Mouse (Mus musculus) layer of hippocampus, postnatal 36 days (tissue): ENCODE results near the gene Cacna2d2. TPM values are rescaled to one million over a fixed set of nuclear protein-coding genes. Genes with fewer than 3 reads are reported as not detected.

Experiments used
- DNase-seq, 2 experiments: peaks; one replicate each; pipeline ENCODE4 v3.0.0; 2022
- total RNA-seq, 2 experiments: library from RNA; stranded (reverse); gene quantifications; 2 replicates each; pipeline ENCODE4 v1.2.3; 2021

Cacna2d2 gene
- total RNA-seq, 2 experiments from 2014 or later: 17.5 to 23.3 TPM

DNA sequence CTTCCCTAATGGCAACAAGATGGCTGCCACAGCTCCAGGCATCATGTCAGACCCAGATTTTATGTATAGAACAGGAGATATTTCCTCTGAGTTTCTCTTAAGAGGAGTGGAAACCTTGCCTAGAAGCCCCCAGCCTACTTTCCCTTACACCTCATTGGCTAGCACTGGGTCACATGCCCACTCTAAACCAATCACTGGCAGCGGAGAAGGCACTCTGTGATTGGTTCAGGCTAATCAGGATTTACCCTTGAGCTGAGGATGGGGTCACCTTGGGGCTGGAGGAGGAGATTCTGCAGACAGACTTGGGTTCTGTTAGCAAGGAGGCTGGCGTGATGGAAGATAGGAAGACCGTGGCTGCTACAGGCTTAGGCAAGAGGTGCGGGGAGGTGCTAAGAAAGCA lies 10.0 kb downstream of the Cacna2d2 start:
- no peak for DNase-seq

DNA sequence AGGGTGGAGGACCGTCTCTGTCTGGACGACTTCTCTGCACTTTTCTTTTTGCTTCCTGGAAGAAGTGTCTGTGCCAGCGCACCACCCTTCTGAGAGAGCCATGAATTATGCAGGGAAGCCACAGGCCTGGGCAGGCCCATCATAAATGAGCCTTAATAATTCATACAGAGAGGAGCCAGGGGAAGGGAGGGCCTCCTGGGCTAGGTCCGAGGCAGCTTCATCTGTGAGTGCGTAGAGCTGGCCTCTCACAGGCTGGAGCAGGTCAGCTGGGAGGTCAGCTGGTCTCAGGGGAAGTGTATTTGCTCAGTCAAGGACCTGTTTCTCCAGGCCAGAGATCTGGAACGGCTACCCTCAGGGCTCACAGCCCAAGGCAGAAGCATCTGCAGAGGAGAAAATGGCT lies 17.7 kb downstream of the Cacna2d2 start:
- DNase-seq: no peak

DNA sequence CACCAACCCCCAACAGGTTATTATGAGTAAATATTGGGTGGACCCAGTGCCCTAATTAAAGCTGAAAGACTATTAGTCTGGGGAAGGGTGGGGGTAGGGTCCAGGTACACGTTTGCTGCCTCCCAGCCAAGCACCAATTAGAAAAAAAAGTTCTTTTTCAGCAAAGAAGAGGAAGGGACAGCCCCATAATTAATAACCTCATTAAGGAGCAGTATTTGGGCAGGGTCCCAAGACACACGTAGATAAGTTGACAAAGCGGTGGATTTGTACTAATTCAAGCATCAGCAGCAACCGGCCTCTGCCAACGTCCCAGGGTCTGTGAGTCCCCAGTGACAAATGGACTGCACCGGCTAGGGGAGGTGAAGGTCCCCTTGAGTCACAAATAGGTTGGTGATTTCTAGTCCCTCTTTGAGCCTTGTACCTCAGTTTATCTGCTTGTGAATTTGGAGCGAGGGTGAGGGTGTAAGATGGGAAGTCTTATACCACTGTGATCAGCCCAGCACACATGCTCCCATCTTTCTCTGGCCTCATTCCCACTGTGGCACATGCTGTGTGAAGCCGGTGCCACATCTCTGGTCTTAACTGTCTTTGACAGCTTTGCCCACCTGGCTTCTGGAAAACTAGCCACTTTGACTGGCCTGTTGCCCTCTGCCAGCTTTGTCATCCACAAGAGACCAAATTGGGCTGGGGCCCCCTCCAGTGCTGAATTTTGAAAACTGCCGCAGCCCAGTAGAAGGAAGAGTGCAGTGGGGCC lies 20.3 kb downstream of the Cacna2d2 start:
- no peak for DNase-seq

DNA sequence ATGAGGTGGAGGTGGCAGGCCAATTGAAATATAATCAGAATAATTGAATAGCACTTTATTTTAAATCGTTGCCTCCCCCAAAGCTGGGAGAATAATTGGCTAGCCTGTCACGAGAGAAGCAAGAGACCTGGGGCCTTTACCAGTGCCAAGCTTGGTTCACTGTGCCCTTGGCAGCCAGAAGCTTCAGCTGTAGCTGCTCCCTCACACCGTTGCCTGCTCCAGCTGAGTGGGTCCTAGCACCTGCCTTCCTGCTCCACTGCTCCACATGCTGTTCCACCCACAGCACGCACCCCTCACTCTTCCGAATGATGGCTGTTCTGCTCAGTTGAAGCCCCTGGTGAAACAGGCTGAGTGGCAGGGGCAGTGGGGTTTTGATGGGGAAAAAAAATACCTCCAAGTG lies 21.5 kb downstream of the Cacna2d2 start:
- DNase-seq: no peak

DNA sequence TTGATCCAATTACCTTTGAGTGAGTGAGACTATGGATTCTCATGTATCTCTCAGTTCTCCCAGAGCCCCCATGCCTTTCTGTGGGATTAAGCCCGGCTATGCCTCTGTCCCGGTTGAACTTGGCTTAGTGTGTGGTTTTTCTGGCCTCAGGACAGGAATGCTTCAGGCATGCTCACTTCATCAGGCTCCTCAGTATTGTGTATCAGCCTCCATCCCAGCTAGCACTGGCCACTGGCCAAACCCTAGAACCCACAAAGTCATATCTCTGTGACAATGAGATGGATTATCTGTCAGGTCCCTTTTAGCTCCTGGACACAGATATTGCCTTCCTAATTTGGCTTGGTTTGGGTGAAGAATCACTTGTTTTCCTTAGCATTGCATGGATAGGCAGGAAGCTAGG lies 23.5 kb downstream of the Cacna2d2 start:
- no peak for DNase-seq

DNA sequence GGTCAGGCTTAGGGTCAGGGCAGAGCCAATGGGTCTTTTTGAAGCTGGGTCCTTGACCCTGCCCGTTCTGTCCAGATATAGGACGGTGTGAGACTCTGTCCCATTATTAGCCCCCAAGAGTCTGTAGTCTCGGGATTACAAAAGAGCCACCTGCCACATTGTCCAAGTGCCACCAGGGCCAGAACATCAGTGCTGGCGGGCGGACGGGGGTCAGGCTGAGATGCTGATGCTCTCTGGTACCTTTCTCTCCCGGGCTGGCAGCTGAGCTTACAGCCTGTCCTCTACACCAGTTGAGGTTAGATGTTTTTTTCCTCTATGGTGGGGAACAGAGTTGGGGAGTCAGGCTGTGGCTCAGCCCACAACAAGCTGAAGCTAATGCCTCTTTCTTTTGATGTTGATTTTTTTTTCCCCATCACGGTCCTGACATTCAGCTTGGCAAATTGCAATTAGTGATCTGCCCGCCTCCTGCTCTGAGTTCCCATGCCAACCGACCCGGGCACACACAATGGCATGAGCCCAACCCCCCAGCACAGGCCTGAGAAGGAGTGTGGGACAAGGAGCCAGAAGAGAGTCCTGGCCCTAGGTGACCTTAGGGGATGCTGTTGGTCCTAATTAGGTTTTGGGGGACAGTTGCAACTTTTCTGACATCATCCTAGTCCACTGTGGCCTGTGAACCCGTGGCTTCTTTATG lies 25.2 kb downstream of the Cacna2d2 start:
- no peak for DNase-seq

DNA sequence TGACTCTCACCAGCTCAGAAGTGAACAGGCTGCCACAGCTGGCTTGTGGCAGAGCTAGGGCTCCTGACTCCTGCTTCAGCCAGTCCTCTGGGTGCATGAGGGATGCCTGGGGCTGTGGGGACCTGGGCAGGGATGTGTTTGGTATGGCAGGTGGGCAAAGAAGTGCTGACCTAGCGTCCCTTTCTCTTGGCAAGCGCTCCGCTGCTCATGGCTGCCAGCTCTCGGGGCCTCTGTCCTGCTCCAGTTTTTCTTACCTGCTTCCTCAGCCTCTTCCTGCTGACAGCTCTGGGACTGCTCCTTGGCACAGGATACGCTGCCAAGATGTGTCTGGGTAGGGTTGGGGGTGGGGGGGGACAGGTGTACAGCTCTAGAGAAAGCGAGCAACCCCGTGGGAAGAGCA lies 28.5 kb downstream of the Cacna2d2 start:
- DNase-seq: no peak

DNA sequence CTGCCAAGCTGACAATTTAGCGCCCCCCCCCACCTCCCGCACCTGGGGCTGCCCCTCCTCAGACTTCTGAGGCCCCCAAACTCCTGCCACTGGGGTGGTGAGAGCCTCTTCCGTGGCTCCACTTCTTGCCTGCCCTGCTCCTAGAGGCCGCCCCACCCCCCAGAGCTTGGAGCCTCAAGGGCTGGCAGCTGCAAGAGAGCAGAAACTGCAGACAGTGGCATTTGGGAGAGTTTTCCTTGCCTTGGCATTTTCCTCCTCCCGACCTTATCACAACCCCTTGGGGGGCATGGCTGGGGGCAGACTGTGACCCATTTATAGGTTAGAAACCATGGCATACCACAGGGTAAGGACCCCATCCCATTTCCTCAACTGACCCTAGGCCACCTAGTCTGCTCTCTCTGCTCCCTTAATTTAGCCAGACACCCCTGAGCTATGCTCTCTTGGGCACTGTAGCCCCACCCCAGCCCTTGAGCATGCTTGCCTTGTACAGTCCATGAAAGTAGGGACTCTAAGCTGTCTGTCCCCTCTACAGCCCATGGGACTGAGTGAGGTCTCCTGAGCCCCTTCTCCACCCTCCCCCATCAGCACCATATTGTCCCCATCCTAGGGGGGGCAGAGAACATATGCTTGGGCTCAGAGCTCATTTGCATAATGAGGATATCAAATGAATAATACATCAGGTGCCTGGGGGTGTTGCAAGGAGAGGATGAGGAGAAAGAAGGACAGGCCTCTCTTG lies 29.2 kb downstream of the Cacna2d2 start:
- no peak for DNase-seq

DNA sequence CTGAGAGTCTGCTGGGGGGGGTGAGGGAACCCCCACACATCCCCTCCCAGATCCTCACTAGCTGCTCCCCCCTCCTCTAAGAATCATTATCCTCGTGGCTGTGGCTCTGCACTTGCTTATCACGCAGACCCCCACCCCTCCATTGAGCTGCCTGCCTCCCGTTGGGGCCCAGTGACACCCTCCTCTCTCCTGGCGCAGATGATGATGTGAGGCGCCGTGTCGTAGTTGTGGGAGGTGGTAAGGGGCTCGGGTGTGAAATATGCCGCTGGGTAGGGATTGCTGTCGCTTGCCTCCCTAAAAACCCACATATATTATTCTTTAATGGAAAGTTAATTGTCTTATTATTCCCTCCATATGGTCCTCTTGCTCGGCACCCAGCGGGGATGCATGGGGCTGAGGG lies 31.0 kb downstream of the Cacna2d2 start:
- DNase-seq: no peak

DNA sequence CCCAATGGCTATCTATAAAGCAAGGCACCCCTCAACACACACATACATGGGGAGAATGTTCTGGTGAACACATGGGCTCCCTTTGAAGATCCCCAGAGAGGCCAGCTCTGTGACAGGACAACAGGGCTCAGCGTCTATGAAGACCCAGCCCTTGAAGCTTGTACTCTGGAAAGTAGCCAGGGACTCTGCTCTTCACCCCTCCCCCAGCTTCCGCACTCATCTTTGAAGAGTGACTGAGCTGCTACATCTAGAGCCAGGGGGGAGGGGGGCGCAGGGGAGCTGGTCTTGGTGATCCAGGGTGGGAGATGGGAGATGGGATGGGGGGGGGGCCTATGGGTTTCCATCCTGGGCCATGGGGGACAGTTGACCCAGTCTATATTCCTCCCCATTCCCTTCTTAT lies 33.1 kb downstream of the Cacna2d2 start:
- DNase-seq: no peak

DNA sequence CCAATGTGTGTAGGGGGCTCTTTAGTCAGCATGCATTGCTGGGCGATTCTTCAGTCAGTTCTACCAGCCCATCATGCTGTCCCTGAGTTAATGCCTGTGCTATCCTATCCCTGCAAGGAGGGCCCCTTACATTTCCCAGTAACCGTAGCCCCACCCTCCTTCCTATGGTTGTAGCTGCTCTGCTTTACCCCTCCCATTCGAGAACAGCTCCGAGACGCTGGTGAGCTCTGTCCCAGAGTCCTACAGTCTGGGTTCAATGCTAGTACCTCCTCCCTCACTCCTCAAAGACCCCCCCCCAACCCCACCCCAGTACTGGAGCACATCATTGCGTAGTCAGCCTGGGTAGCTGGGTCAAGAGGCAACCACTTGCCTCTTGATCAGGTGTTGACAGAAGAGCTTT lies 35.4 kb downstream of the Cacna2d2 start:
- no peak for DNase-seq

DNA sequence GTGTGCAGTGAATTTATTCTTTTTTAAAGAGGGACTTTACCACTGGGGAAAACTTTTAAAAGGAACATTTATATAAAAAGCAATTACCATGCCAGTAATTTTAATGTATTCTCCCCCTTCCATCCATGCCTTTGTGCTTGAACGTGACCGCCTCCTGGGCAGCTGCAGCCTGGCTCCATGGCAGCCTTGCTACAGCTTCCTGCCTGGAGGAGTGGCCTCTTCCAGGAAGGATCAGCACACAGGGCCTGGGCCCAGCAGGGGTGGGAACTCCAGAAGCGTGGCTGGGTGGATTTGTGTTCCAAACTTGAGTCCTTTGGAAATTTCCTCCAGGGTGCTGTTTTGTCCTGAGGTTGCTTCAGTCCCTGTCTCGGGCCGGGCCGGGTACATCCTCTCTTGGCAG lies 35.9 kb downstream of the Cacna2d2 start:
- DNase-seq: no peak

DNA sequence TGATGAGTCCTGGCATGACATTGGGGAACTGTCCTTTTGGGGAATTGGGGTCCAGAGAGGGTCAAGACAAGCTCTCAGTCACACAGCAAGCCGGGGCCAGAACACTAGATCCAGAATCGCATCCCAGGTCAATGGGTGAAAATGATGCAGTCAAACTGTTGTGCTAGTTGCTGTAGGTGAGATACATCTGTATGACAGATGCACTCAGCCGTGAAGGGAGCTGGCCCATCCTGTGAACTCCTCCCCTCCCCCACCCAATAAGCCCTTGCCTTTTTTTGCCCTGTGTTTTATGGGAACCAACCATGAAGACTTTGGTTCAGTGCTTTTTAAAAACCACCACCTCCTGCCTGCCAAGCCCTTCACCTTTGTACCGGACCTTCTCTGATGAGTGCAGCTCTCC lies 43.5 kb downstream of the Cacna2d2 start:
- no peak for DNase-seq

DNA sequence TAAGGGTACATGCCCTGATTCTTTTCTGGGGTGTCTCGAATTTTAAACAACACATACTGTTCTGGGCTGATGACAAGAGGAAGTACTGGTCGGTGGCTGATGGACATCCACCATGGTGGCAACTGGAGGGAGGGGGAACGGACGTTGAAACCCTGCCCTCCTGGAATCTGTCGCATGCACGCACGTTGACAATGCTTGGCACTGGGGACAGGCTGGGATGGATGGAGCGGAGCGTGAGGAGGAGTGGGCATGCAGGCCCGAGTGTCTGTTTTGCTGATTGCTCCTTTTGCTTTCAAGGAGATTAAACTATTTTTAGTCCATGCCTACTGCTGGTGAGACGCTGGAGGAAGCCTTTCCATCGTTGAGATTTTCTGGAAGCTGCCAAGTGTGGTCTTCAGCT lies 43.9 kb downstream of the Cacna2d2 start:
- DNase-seq: no peak

DNA sequence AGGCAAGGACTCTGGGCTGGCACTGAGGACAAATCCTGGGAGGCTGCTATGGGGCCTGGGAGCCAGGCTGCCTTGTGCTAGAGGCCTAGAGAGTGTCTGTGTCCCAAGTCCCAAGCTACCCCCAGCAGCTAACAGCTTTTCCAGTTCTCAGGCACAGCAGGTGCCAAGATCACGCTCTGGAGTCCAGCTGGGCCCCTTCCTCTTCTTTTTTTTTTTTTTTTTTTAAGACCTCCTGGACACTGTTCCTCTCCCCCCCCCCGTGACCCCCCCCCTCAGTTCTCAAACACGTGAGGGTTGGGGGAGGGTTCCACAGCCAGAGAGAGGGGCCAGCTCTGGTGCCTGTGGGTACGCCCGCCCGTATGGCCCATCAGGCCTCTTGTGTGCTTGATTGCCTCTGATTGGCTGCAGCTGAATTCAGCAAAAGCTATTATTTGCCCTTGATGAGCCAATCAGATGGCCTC lies 45.6 kb downstream of the Cacna2d2 start:
- DNase-seq: no peak

DNA sequence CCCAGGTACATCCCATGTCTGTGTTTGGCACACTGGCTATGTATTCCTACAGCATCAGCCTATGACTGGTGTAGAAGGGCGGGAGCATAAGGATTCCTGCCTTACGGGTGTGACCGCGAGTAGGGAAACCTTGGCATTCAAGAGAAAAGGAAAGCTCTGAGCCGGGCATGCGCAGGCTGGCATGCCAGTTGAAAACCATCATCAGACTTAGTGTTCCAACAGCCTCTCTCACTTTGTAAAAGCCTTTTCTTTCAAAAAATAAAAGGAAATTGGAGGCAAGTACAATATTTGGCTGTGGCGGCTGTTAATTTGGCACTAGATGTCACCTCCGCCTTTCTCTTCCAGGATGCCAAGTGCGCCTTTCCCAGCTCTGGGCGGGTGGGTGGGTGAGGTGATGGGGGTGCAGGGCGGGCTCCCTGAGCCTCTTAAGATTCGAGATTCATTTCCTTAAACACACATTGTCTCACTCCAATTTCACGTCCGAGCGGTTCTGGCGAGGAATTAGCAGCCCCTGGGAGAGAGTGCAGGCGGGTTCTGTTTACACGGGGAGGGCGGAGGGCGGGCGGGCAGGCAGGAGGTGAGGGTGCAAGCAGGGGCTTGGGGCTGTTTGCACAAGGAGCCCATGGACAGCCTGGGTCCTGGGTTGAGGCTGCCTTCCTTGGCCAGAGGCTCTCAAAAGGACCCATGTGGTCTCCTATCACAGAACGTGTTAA lies 49.5 kb downstream of the Cacna2d2 start:
- peak in 1 of 2 experiments; percentile 17 for DNase-seq

DNA sequence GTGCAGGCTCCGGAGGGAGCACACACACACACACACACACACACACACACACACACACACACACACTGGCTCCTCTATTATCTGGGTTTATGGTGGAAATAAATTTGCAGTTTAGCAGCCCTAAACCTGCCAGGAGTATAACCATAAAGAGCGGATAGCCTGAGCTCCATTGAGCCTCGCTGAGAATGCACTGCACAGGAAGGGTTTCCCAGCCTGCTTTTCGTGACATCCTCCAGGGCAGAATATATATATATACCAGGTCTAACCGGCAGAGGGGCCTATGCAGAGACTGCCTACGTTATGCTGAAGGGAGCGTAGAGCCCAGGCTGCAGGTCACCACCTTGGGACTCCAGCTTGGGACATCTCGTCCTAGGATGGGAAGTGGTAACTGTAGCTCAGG lies 52.0 kb downstream of the Cacna2d2 start:
- DNase-seq: no peak

DNA sequence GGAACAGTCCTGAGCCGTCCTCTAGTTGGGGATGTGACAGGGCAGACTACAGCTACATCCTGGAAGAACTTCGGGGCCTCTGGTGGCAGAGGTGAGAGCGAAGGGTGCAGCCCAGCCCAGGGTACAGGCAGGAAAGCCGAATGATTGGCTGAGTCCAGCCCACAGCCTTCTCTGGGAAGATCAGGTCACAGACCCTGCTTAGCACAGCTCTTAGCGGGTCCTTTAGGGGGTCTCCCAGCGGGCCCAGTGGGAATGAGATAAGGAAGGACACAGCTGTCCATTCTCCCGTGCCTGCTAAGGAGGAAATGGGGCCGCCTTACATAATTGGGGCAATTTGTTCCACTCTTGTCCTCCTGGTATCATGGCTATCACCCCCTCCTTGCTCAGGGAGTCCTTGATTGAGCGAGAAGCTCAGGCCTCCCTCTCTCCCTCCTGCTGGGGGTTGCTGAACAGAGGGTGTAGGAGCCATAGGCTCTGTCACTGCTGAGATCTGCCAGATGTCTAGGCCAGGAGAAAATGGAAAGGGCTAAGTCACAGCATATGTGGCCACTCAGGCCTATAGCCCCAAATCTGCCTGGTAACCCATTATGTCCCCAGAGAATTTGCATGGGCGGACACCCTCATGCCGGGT lies 52.6 kb downstream of the Cacna2d2 start:
- DNase-seq: no peak

DNA sequence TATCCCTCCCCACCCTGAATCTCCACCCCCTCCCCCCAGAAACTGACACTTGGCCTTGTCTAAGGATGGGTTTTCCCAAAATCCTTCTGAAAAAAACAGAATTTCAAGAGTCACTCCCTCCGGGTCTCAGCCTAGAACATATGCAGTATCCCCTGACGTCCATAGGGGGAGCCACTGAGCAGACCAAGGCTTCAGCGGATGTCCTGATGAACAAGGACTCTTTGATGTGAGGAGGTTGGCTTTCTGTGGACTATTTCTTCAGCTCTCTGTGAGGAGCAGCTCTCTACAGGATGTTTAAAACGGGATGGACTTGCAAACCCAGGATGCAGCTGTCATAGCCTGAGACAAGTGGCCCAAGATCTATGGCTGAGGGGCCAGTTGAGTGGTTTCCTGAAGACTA lies 53.1 kb downstream of the Cacna2d2 start:
- DNase-seq: no peak

DNA sequence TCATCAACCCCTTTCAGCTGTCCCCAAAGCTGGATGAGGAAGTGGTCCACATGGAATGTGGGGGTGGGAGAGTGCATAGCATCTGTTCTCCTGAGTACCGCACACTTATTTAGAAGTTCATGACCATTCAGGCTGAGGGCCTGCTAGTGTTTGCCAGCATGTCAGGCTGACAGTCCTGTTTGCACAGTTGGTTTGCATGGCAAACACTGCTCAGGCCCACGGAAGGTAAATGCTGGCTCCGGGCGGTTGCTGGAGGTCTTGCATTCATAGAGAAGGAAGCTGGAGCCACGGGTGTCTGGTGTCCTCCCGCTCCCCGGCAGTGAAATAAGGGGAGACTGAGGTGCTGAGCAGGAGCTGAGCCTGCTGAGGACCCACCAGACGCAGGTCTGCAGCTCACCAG lies 53.7 kb downstream of the Cacna2d2 start:
- DNase-seq: no peak

DNA sequence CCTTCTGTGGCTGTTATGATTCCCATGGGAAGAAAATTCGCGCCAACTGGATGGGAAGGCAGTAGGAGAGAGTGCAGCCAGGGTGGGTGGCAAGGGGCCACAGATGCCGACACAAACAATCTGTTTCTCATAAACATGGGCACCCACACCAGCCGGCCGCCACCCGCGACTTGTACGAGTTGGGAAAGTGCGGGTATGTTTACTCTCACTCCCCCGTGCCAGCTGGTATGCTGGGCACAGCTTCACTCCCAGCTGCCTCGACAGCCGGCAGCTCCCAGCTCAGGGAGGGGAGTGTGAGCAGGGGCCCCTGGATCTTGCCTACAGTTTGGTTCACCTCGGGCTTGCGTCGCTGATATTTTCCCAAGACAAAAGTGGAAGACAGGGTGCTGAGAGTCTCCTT lies 57.3 kb downstream of the Cacna2d2 start:
- DNase-seq: peak; percentile 80 to 84

DNA sequence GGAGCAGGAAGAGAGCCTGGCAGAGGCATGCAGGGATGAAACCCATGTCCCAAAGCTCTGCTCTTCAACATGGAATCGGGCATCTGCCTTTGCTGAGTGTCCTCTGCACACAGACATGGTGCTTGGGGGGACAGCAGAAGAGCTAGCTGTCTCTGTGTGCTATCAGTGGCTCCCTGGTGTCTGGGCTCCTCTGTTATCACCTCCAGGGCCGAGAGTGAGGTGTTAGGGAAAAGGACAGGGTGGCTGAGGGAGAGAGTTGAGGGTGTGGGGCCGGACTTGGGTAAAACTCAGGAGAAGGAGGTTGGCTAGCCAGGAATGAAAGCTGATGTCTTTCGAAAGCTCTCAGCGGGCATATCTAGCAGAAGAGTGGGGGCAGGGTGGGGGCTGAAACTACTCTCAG lies 63.5 kb downstream of the Cacna2d2 start:
- DNase-seq: no peak
